8 mouse cellular contexts compared by ENCODE assay signal in genomic region chr1:180568248-180568647, GRCm38 (mm10). TPM values are rescaled to one million over a fixed set of nuclear protein-coding genes. Genes with fewer than 3 reads are reported as not detected.
A peak's percentile ranks its signal among the peaks of the same experiment; 100 is the strongest.
DNase-seq lines count a peak whose midpoint lies in the region; ATAC-seq and TF ChIP-seq lines count a peak whose summit lies in the region.

No protein-coding gene starts in this region.

- H3K27ac ChIP-seq in kidney, postnatal 0 days, result peak overlapping the region; percentile 87; the same call in 1 of the 2 replicates
- H3K27ac ChIP-seq in embryonic facial prominence, embryonic 13.5 days, result peak overlapping the region; percentile 91
- H3K27ac ChIP-seq in intestine, embryonic 15.5 days, result 0 out of 2 replicates have a peak overlapping the region, but pooled peaks have one; percentile 42
- no peak overlapping the region for H3K27ac ChIP-seq in neural tube, embryonic 12.5 days

- H3K4me2 ChIP-seq in kidney, postnatal 0 days (ENCODE audit: low read length), result peak overlapping the region; percentile 93
- peak overlapping the region; percentile 89 for H3K4me2 ChIP-seq in embryonic facial prominence, embryonic 13.5 days
- peak overlapping the region; percentile 88 for H3K4me2 ChIP-seq in intestine, embryonic 15.5 days (replicated peaks)
- peak overlapping the region; percentile 72 for H3K4me2 ChIP-seq in neural tube, embryonic 12.5 days (replicated peaks)

- 43% methylated on average over 7 of the region's 7 CpGs for WGBS in kidney, postnatal 0 days
- 30% methylated on average over 7 of the region's 7 CpGs for WGBS in embryonic facial prominence, embryonic 13.5 days
- WGBS in intestine, embryonic 15.5 days, result 35% methylated on average over 7 of the region's 7 CpGs
- 40% methylated on average over 7 of the region's 7 CpGs for WGBS in neural tube, embryonic 12.5 days

- H3K36me3 ChIP-seq in kidney, postnatal 0 days (ENCODE audit: insufficient read depth, low read length), result 0 out of 2 replicates have a peak, but pooled peaks cover 3% of the 10 kb centered on the region
- peaks cover 13% of the 10 kb centered on the region for H3K36me3 ChIP-seq in embryonic facial prominence, embryonic 13.5 days
- H3K36me3 ChIP-seq in intestine, embryonic 15.5 days, result no peaks in the 10 kb centered on the region
- H3K36me3 ChIP-seq in neural tube, embryonic 12.5 days, result peaks cover 14% of the 10 kb centered on the region; the same call in 1 of the 2 replicates

- H3K4me1 ChIP-seq in kidney, postnatal 0 days (replicated peaks; ENCODE audit: insufficient read depth, low read length), result peaks cover 10% of the 10 kb centered on the region; the same call in 1 of the 2 replicates
- H3K4me1 ChIP-seq in embryonic facial prominence, embryonic 13.5 days, result peaks cover 23% of the 10 kb centered on the region
- H3K4me1 ChIP-seq in intestine, embryonic 15.5 days (replicated peaks), result peaks cover 18% of the 10 kb centered on the region
- peaks cover 16% of the 10 kb centered on the region for H3K4me1 ChIP-seq in neural tube, embryonic 12.5 days

- H3K27me3 ChIP-seq in kidney, postnatal 0 days (ENCODE audit: insufficient read depth, low read length), result no peaks in the 10 kb centered on the region
- H3K27me3 ChIP-seq in embryonic facial prominence, embryonic 13.5 days, result no peaks in the 10 kb centered on the region
- H3K27me3 ChIP-seq in intestine, embryonic 15.5 days (replicated peaks), result no peaks in the 10 kb centered on the region
- no peaks in the 10 kb centered on the region for H3K27me3 ChIP-seq in neural tube, embryonic 12.5 days (replicated peaks)

- DNase-seq in kidney, postnatal 0 days (ENCODE audit: low spot score), result peak; percentile 10
- DNase-seq in kidney, adult 18-20 months, result no peak
- DNase-seq in Muller cell, postnatal 12 days (ENCODE audit: inconsistent ontology term), result no peak
- DNase-seq in left cerebral cortex, adult 11 months (ENCODE audit: low spot score), result no peak
- DNase-seq in adrenal gland, postnatal 4 days (ENCODE audit: low spot score in 2 of 2), result no peak

- TF ChIP-seq CTCF in kidney, postnatal 0 days (IDR thresholded peaks at IDR 0.05; ENCODE audit: low read depth), result no peak

- peak overlapping the region; percentile 82 for H3K9ac ChIP-seq in kidney, postnatal 0 days (ENCODE audit: low read depth, low read length)
- peak overlapping the region; percentile 98; the same call in 1 of the 2 replicates for H3K9ac ChIP-seq in embryonic facial prominence, embryonic 13.5 days
- 0 out of 2 replicates have a peak overlapping the region, but pooled peaks have one; percentile 2 for H3K9ac ChIP-seq in intestine, embryonic 15.5 days
- 0 out of 2 replicates have a peak overlapping the region, but pooled peaks have one; percentile 94 for H3K9ac ChIP-seq in neural tube, embryonic 12.5 days

- H3K4me3 ChIP-seq in kidney, postnatal 0 days (replicated peaks; ENCODE audit: low read depth, low read length), result peak overlapping the region; percentile 74
- H3K4me3 ChIP-seq in embryonic facial prominence, embryonic 13.5 days, result peak overlapping the region; percentile 84
- peak overlapping the region; percentile 95 for H3K4me3 ChIP-seq in intestine, embryonic 15.5 days (replicated peaks)
- H3K4me3 ChIP-seq in neural tube, embryonic 12.5 days, result peak overlapping the region; percentile 89

- no peak for ATAC-seq in kidney, postnatal 0 days (replicated peaks; ENCODE audit: low FRiP score, low read depth)
- ATAC-seq in embryonic facial prominence, embryonic 13.5 days (ENCODE audit: insufficient number of reproducible peaks, insufficient read depth, low FRiP score, low TSS enrichment, low read depth), result no peak
- peak; percentile 30 for ATAC-seq in intestine, embryonic 15.5 days
- peak; percentile 37; the same call in 1 of the 2 replicates for ATAC-seq in neural tube, embryonic 12.5 days (ENCODE audit: low FRiP score, low read depth)

- no peaks in the 10 kb centered on the region for H3K9me3 ChIP-seq in kidney, postnatal 0 days (replicated peaks; ENCODE audit: low read length)
- H3K9me3 ChIP-seq in embryonic facial prominence, embryonic 13.5 days, result no peaks in the 10 kb centered on the region
- H3K9me3 ChIP-seq in intestine, embryonic 15.5 days, result no peaks in the 10 kb centered on the region
- no peaks in the 10 kb centered on the region for H3K9me3 ChIP-seq in neural tube, embryonic 12.5 days

RNA-seq across cellular contexts. Expression of gene Parp1, which starts 0.5 kb away (rescaled TPM):
- 69.8 and 75.3 TPM in 2 replicates for polyA plus RNA-seq in kidney, postnatal 0 days (2015; fragmentation: Nextera tagmentation; extraction: Ambion mirVana)
- 119 and 137 TPM in 2 replicates for polyA plus RNA-seq in embryonic facial prominence, embryonic 13.5 days (2015; fragmentation: Nextera tagmentation; extraction: Ambion mirVana)
- polyA plus RNA-seq in intestine, embryonic 15.5 days (2015; fragmentation: Nextera tagmentation; extraction: Ambion mirVana), result 109 TPM in 2 replicates
- polyA plus RNA-seq in neural tube, embryonic 12.5 days (2016; fragmentation: Nextera tagmentation; extraction: Ambion mirVana), result 184 and 187 TPM in 2 replicates
- 100 to 1,000 TPM; 120 to 131 TPM for total RNA-seq in adrenal gland, postnatal 4 days (2021)

Comparison
In these comparisons a context has a peak if more than half of its experiments do, and no peak if none do; other contexts are left out.
1. ATAC-seq: peak in intestine, embryonic 15.5 days (single experiment) and neural tube, embryonic 12.5 days (single experiment); none in kidney, postnatal 0 days (single experiment) and embryonic facial prominence, embryonic 13.5 days (single experiment).
2. H3K9ac ChIP-seq: peak in every context shown above with its lines; median percentile 98 in embryonic facial prominence, embryonic 13.5 days; 94 in neural tube, embryonic 12.5 days; 82 in kidney, postnatal 0 days; 2 in intestine, embryonic 15.5 days.
3. Peak in every context shown above with its lines, with median percentiles within 50 percentile points of each other: H3K4me2 ChIP-seq and H3K4me3 ChIP-seq.